Mouse (Mus musculus) ES-E14 (cell line): ENCODE results near the gene Slc38a3. TPM values are rescaled to one million over a fixed set of nuclear protein-coding genes. Genes with fewer than 3 reads are reported as not detected.

Experiments used
- DNase-seq: peaks from one replicate; pipeline ENCODE4 v3.0.0-alpha.2; 2013; ENCODE audit warnings: low read depth, low spot score
- H3K27ac ChIP-seq: 2 replicates; pipeline ENCODE4 v1.5.1; 2012; ENCODE audit warnings: low read depth, mild to moderate bottlenecking, low read length, moderate library complexity, mixed read lengths; ENCODE audit not compliant: poor library complexity, insufficient read depth, severe bottlenecking
- H3K36me3 ChIP-seq: 2 replicates; pipeline ENCODE4 v1.6.1; 2012; ENCODE audit warnings: mild to moderate bottlenecking, low read length, moderate library complexity, mixed read lengths; ENCODE audit not compliant: control insufficient read depth, poor library complexity, insufficient read depth, severe bottlenecking
- H3K4me1 ChIP-seq, 2 experiments: fragments of 150-350 bp in 1 of 2; sonication (generic) in 1 of 2; 2 replicates each; pipeline ENCODE4 v1.6.1; 2012; ENCODE audit warnings: low read length in 2 of 2, mild to moderate bottlenecking in 1 of 2, mixed read lengths in 1 of 2; ENCODE audit not compliant: control insufficient read depth in 2 of 2, insufficient read depth in 2 of 2, poor library complexity in 1 of 2
- H3K4me3 ChIP-seq, 2 experiments: fragments of 150-350 bp in 1 of 2; sonication (generic) in 1 of 2; 2 replicates each; pipeline ENCODE4 v1.5.1; 2012; ENCODE audit warnings: low read length in 2 of 2, low read depth in 1 of 2, mild to moderate bottlenecking in 1 of 2, mixed read lengths in 1 of 2; ENCODE audit not compliant: insufficient read depth in 1 of 2, poor library complexity in 1 of 2, severe bottlenecking in 1 of 2
- H3K9ac ChIP-seq: 2 replicates; pipeline ENCODE4 v1.6.1; 2012; ENCODE audit warnings: low read depth, mild to moderate bottlenecking, low read length, mixed read lengths; ENCODE audit not compliant: poor library complexity, insufficient read depth, severe bottlenecking
- H3K9me3 ChIP-seq: fragments of 150-350 bp; sonication (generic); 2 replicates; pipeline ENCODE4 v1.6.1; 2012; ENCODE audit warnings: low read depth, mild to moderate bottlenecking, low read length; ENCODE audit not compliant: control insufficient read depth, insufficient read depth
- CHD2 ChIP-seq: IDR thresholded peaks from 2 replicates; pipeline ENCODE4 v1.6.1; 2014; ENCODE audit warnings: mild to moderate bottlenecking, low read depth, low read length, inconsistent platforms
- HCFC1 ChIP-seq: IDR thresholded peaks from 2 replicates; pipeline ENCODE4 v1.6.1; 2012; ENCODE audit warnings: low read length, inconsistent platforms, borderline replicate concordance; ENCODE audit not compliant: insufficient read depth
- MAFK ChIP-seq: IDR thresholded peaks from 2 replicates; pipeline ENCODE4 v1.6.1; 2014; ENCODE audit warnings: mild to moderate bottlenecking, low read depth, low read length, inconsistent platforms; ENCODE audit not compliant: insufficient read depth
- ZC3H11A ChIP-seq: IDR thresholded peaks from 2 replicates; pipeline ENCODE4 v1.6.1; 2012; ENCODE audit warnings: low read depth, mild to moderate bottlenecking, inconsistent platforms, low read length, borderline replicate concordance
- ZNF384 ChIP-seq: IDR thresholded peaks from 2 replicates; pipeline ENCODE4 v1.6.1; 2012; ENCODE audit warnings: low read depth, low read length, inconsistent platforms
- in situ Hi-C, 2 experiments: fragments of 600-800 bp; cut with MboI; formaldehyde crosslinking; loops; one replicate each; pipeline ENCODE4 v1.15.1; 2025; ENCODE audit warnings: low sequenced_read_pairs in 2 of 2, inconsistent platforms in 1 of 2; ENCODE audit not compliant: unreplicated experiment in 2 of 2
- total RNA-seq: library from RNA; depleted of rRNA; stranded (reverse); fragments of 300-350 nt; gene quantifications from 2 replicates; pipeline ENCODE4 v1.2.3, GENCODE M21; 2012

Gene Slc38a3
- total RNA-seq, 1 experiment = 2.9 TPM

DNA sequence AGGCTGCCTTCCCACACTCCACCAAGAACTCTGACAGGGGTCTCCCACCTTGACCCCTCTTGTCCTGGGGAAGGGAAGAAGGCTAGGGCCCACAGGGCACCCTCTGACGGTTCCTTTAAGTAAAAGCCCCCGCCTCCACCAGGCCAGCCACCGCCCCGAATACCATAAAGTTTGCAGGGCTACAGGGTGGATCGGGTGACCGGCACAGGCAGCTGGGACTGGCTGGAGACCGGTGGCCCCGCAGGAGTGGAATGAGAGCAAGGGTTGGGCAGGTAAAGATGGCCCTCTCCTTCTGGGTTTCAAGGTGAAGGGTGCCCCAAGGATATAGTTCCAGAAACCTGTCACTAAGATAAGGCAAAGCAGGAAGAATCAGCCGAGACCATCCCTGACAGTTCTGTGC is 62.7 kb downstream of the Slc38a3 start:
- DNase-seq = no peak
- TF ChIP-seq MAFK = no peak
- no peak for TF ChIP-seq HCFC1
- no peak for TF ChIP-seq CHD2
- no peak for TF ChIP-seq ZNF384
- H3K4me1 ChIP-seq = peaks cover 7 to 46% of the 10 kb centered on the region in 2 experiments; a peak in 3 of 4 replicates
- in situ Hi-C loops = no loop called here
- H3K27ac ChIP-seq = no peak overlapping the region
- H3K9me3 ChIP-seq = no peaks in the 10 kb centered on the region
- H3K4me3 ChIP-seq = no peak overlapping the region
- H3K9ac ChIP-seq = no peak overlapping the region
- H3K36me3 ChIP-seq = no peaks in the 10 kb centered on the region

DNA sequence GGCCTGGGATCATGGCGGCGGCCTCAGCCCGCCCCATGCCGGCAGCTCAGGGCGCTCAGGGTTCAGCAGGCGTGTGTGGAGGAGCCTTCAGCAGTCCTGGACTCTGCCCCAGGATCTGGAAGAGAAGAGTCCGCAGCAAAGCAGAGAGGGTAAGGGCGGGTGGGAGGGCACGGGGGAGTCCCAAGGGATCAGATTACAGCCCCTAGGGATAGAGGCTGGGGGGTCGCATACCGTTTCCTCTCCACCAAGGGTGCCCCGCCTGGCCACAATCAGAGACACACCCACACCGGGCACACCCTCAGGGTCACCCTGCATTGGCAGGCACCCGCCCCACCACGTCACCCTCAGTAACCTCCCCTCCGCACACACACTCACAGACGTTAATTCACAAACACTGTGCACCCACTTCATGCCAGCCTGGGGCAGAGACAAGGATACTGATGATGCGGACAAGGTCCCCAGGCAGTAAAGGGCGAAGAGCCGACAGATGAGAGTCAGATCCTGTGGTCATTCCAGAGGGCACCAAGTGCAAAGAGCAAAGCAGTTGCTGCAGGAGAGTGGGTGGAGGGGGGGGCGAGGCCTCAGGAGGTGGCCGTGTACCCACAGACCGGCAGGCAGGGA is 64.2 kb downstream of the Slc38a3 start:
- no peak overlapping the region for H3K27ac ChIP-seq
- peak overlapping the region; percentile 36 to 45; a peak in 3 of 4 replicates for H3K4me3 ChIP-seq
- peaks cover 7 to 46% of the 10 kb centered on the region in 2 experiments; a peak in 3 of 4 replicates for H3K4me1 ChIP-seq
- H3K36me3 ChIP-seq = no peaks in the 10 kb centered on the region
- no peaks in the 10 kb centered on the region for H3K9me3 ChIP-seq
- in situ Hi-C loops = no loop called here
- H3K9ac ChIP-seq = peak overlapping the region; percentile 30; the same call in 1 of the 2 replicates
- no peak for DNase-seq
- TF ChIP-seq MAFK (no peak), ZC3H11A (no peak)

DNA sequence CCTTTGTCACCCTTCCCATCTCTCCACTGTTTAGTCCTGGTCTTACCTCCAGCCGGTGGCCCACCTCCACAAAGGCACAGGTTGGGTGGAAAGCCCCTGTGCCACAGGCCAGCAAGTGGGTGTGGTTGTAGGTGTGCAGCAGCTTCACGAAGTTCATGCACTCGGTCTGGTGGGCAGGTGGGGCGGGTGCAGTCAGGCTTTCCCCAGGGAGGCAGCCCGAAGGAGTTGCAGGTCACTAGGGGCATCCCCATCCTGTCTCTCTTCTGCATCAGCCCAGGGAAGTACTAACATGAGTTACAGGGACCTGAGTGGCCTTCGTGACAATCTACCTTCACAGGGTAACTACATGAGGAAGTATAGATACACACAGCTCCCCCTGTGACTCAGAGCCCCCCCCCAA is 66.1 kb downstream of the Slc38a3 start:
- TF ChIP-seq HCFC1 = no peak
- no peak for TF ChIP-seq CHD2
- TF ChIP-seq ZC3H11A = no peak
- TF ChIP-seq ZNF384 = no peak
- no peak for TF ChIP-seq MAFK
- Histone ChIP-seq H3K4me1 (peaks cover 9 to 39% of the 10 kb centered on the region in 2 experiments; a peak in 3 of 4 replicates), H3K9ac (no peak overlapping the region), H3K4me3 (no peak overlapping the region), H3K36me3 (no peaks in the 10 kb centered on the region), H3K27ac (no peak overlapping the region), H3K9me3 (no peaks in the 10 kb centered on the region)
- DNase-seq = no peak
- in situ Hi-C loops = no loop called here

DNA sequence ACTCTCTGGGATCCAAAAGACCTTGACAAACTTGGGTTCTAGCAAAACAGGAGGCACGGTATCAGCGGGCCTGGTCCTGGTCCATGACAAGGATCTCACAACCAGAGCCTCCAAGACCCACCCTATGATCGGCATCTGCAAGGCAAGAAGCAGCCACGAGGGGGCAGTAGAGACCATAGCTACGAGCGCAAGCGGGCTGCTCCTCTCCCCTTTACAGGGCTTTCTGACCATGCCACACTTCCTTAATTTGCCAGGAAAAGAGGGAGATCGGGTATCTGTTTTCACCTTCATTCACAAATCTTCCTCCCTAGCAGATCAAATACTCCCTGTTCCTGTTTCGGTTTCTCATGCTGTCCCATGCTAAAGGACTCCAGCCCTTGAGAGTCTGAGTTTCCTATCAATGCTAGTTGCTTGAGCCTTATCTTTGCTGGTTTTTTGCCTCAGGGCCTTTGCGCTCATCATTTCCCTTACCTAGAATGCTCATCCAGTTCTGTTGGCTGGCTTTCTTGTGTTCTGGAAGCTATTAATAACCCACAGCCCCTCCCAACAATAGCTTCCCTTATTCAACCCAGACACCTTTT is 67.2 kb downstream of the Slc38a3 start:
- Histone ChIP-seq H3K4me1 (peaks cover 6 to 37% of the 10 kb centered on the region in 2 experiments; a peak in 2 of 4 replicates), H3K27ac (no peak overlapping the region), H3K36me3 (no peaks in the 10 kb centered on the region), H3K9me3 (no peaks in the 10 kb centered on the region), H3K9ac (no peak overlapping the region), H3K4me3 (no peak overlapping the region)
- in situ Hi-C loops = no loop called here
- DNase-seq = peak; percentile 86
- TF ChIP-seq CHD2 = no peak
- no peak for TF ChIP-seq MAFK
- peak; percentile 82 for TF ChIP-seq ZC3H11A
- no peak for TF ChIP-seq ZNF384
- no peak for TF ChIP-seq HCFC1

DNA sequence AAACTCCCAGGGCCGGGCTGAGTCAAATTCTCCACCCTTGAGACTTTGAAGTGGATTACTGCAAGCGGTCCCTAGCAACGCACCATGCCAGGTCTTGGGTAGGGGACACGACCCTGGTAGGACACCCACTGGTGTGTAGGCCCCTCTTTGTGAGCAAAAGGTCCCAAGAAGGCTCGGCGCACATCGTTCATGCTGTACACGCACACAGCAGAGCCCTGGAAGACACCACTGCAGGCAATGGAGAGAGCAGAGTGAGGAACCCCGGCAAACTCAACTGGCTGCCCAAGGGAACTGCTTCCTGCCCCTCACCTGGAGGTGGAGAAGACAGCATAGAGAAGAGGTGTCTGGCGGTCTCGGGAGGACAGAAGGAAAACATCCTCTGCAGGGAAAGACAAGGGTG is 68.1 kb downstream of the Slc38a3 start:
- H3K4me1 ChIP-seq = peaks cover 6 to 29% of the 10 kb centered on the region in 2 experiments; a peak in 2 of 4 replicates

More for the DNA sequence above, 68.1 kb downstream of the Slc38a3 start:
- Histone ChIP-seq H3K9ac (no peak overlapping the region), H3K4me3 (no peak overlapping the region), H3K36me3 (no peaks in the 10 kb centered on the region), H3K9me3 (no peaks in the 10 kb centered on the region), H3K27ac (no peak overlapping the region)
- in situ Hi-C loops = no loop called here
- TF ChIP-seq CHD2 (no peak), ZC3H11A (no peak), MAFK (no peak), HCFC1 (no peak), ZNF384 (no peak)
- DNase-seq = no peak
